Mouse (Mus musculus) erythroblast, embryonic 14.5 days (primary cell): ENCODE results near the gene Pfkfb2.

Experiments
- GATA1 ChIP-seq: IDR thresholded peaks from 2 replicates; pipeline ENCODE4 v1.6.1; 2012; ENCODE audit warnings: low read length, inconsistent platforms, mixed read lengths
- TAL1 ChIP-seq: IDR thresholded peaks from 3 replicates; pipeline ENCODE4 v1.6.1; 2012; ENCODE audit warnings: low read length, inconsistent platforms, mixed read lengths

GRCm38 (mm10) chr1:130734452-130734851 is 5.4 kb upstream of the Pfkfb2 start:
- no peak for TF ChIP-seq TAL1
- no peak for TF ChIP-seq GATA1
